Mouse (Mus musculus) heart, postnatal 10 days (tissue): ENCODE results near the gene Ccdc158. TPM values are rescaled to one million over a fixed set of nuclear protein-coding genes. Genes with fewer than 3 reads are reported as not detected.

Experiments used
- DNase-seq, 2 experiments: peaks; one replicate each; pipeline ENCODE4 v3.0.0; 2021
- intact Hi-C: fragments of 180-260 bp; cut with DNase I; formaldehyde crosslinking; loops from one replicate; pipeline ENCODE4 v1.15.1; 2025
- total RNA-seq, 2 experiments: library from RNA; stranded (reverse); gene quantifications; 2 replicates each; pipeline ENCODE4 v1.2.3; 2021

Gene Ccdc158
- total RNA-seq = under 1 TPM in 1 of 2 experiments, not detected in 1; 0.10 TPM

- intact Hi-C loops = no loop called here
Measured at GRCm38 (mm10) chr5:92674859-92675573, at the start of gene Ccdc158. Gene Ccdc158 (minus strand): TSS chr5:92675271.

DNA sequence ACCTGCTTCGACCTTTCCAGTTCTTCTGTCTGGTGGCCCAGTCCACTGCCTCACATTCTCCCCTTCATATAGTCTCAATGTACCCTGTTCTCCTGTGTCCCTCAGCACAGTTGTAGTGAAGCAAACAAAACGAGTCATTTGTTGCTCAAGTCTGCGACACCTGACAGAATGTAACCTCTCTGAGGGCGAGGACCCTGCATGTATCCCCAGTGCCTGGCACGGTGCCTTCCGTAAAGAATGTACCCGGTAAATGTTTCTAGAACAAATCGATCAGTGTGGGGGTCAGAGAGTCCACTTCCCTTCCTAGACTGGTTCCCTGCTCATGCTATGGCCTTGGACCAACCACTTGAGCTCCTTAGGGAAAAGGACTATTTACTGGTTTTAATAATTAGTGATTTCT lies 46.5 kb upstream of the Ccdc158 start:
- intact Hi-C loops = loop anchor here (2.0 to 10.0 kb wide), 2 partner anchors 19 to 603 kb away; no protein-coding TSS in a partner anchor
- DNase-seq = no peak

More at GRCm38 (mm10) chr5:92674859-92675573, at the start of gene Ccdc158:
- peak; percentile 32 to 56 for DNase-seq

- intact Hi-C loops = no loop called here
- no peak for DNase-seq
Measured at GRCm38 (mm10) chr5:92718856-92719255, 43.8 kb upstream of the Ccdc158 start.

- intact Hi-C loops = no loop called here
- DNase-seq = no peak
Measured at GRCm38 (mm10) chr5:92717666-92718360, 42.7 kb upstream of the Ccdc158 start.

- no peak for DNase-seq
- intact Hi-C loops = no loop called here
Measured at GRCm38 (mm10) chr5:92715890-92716289, 40.8 kb upstream of the Ccdc158 start.

DNA sequence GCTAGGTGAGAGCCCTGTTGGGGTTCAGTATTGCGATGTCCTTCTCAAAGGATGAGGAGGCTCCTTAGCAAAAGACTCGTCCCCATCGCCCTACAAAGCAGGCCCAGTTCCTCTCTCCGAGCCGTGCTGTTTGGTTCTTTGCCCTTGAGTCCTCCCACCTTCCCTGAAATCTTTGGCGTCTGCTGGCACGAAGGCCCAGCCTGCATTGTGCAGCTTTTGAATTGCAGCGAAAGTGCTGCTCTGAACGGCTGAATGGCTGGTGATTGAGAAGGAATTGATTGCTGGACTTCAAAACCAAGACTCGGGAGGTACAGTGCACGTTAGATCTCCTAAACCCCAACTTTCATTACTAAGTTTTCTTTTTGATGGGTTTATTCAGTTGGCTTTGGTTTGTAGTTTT lies 40.2 kb upstream of the Ccdc158 start:
- intact Hi-C loops = no loop called here
- no peak for DNase-seq

DNA sequence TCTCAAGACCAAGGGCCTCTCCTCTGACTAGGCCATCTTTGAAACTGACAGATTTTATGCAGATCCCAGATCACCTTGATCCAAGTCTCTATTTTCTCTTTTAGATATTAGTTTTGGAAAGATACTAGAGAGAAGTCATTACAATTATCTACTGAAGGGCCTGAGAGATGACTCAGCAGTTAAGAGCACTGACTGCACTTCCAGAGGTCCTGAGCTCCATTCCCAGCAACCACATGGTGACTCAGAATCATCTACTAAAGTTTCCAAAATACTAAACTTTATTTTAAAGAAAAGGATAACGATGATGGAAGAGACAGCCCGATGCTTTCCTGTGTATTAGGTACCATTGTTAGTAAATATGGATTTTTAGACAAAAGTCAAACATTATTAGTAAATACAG lies 39.8 kb upstream of the Ccdc158 start:
- intact Hi-C loops = no loop called here
- DNase-seq = no peak

DNA sequence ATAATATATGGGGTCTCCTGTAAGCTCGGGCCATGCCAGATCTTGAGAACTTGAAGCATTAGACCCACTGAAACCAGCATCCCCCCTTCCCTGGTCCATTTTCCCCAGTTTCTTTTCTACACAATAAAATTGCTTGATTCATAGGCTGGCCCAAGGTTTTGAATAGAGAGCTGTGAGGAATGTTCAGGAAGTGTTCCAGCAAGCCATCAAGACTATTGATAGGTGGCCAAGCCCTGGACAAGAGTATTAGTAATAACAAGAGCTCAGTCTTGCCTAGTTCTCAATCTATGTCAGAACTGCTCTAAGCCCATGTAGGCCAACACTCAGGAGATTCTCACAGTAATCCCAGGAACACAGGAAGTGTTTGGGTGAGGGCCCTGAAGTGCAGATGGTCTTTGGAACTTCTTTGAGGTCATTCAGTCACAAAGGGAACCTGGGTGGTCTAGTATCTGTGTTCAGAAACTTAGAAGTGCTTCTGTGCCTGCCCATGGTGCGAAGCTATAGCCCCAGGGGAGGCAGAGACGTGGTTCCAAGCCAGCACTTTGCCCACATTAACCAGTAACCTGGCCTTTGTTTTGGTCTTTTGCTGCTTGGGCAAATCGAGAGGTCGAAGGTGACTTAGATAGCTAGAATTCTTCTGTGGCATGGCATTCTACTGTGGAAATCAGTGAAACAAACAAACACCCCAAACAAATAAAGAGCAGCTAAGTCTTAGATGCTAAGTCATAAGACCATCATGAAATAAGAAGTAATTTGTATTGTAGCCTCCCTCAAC lies 37.7 kb upstream of the Ccdc158 start:
- intact Hi-C loops = no loop called here
- DNase-seq = no peak

GRCm38 (mm10) chr5:92711666-92712290 lies 36.7 kb upstream of the Ccdc158 start:
- no peak for DNase-seq

GRCm38 (mm10) chr5:92710779-92711178 lies 35.7 kb upstream of the Ccdc158 start:
- intact Hi-C loops = no loop called here
- no peak for DNase-seq

More at GRCm38 (mm10) chr5:92711666-92712290, 36.7 kb upstream of the Ccdc158 start:
- intact Hi-C loops = no loop called here

- DNase-seq = peak in 1 of 2 experiments; percentile 14
- intact Hi-C loops = no loop called here
Measured at GRCm38 (mm10) chr5:92707921-92708491, 32.9 kb upstream of the Ccdc158 start.

DNA sequence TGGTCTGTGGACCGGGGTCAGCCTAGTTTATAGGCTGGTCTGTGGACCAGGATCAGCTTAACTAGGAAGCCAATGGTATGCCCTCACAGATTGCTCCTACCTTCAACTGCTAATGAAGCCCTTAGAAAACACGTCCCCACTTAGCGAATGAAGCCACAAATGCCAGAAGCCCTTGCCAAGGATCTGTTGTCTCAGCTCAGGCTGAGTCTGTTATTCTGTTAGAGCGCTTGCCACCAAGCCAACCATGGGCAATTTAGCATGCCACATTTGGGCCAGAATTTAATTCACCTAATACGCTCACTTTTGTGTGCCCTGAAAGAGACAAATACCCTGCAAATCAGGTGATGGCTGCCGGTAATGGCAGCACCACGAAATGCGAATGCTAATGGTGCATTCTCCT lies 28.6 kb upstream of the Ccdc158 start:
- DNase-seq = no peak
- intact Hi-C loops = loop anchor here (2.0 kb wide), 1 partner anchor 17 kb away; no protein-coding TSS in a partner anchor

DNA sequence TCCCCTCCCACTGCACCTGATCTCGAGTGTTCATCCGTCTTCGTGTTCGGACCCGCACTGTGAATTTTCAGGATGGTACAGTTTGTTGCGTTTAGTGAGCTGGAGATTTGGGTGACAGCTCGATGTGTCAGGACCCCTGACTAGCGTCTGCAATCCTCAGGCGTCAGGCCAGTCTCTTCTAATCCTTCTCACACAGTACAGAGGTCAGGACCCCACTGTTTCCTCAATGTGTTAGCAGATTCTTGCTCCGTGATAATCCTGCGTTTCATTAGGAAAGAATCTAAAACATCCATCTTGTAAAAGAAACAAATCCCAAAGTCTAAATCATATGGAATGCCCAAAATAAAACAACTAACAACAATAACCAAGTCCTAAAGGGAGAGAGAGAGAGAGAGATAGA lies 26.7 kb upstream of the Ccdc158 start:
- intact Hi-C loops = loop anchor here (2.0 kb wide), 1 partner anchor 19 kb away; no protein-coding TSS in a partner anchor
- no peak for DNase-seq

DNA sequence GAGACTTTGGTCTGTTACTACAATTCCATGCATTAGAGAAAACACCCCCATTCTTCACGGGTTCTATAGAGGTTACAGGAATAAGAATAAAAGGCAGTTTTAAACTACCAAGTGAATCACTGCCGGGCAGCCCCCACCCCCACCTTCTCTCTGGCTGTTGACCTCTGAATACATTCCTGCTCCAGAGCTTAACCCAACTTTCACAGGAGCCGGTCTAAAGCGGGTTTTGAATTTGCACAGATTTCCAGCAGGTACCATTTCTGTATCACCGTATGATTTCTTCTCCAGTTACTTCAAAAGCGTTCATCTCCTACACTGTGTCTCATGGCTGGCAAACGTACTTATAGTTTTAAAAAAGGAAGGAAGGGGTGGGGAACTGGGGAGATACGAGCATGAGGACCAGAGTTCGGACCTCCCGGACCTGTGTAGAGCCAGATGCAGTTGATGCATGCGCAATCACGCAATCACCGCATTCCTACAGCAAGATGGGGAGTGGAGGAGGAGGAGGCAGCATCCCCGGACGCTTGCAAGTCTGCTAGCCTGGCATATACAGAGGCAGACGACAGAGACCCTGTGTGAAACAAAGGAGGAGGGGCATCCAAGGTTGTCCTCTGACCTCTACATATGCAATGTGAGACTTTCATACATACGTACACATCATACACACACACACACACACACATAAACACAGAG lies 23.9 kb upstream of the Ccdc158 start:
- no peak for DNase-seq
- intact Hi-C loops = no loop called here

GRCm38 (mm10) chr5:92698131-92698836 lies 23.2 kb upstream of the Ccdc158 start:
- peak in 1 of 2 experiments; percentile 7 for DNase-seq
- intact Hi-C loops = no loop called here

DNA sequence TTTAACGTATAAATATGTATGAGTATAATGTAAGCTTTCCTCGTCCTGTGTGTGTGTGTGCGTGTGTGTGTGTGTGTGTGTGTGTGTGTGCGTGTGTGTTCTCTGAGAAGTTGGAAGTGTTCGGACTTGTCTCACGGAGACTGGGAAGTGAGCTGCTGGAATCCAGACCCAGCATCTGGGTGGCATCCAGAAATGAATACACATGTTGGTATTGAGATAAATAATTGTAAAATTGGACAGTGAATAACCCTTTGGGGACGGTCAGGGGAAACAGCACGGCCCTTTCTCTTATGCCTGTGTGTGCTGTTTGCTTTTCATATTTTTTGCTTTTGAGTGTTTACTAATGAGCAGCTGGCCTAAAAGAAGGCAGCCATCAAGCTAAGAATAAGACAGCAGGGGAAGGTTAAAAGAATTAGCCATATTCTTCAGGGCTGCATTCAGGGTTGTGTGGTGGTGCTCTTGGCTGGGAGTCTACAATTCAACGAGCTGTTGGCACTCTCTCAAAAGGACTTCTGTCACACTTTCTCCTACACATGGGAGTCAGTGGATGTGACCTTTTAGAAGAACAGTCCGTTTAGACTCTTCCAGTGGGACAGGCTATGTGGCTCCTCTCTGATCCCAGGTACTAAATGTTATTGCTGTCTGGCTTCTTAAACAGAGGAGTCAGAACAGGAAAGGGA lies 19.4 kb upstream of the Ccdc158 start:
- DNase-seq = peak; percentile 16 to 40
- intact Hi-C loops = no loop called here

- intact Hi-C loops = no loop called here
- DNase-seq = no peak
Measured at GRCm38 (mm10) chr5:92693744-92694143, 18.7 kb upstream of the Ccdc158 start.

GRCm38 (mm10) chr5:92692206-92693007 lies 17.3 kb upstream of the Ccdc158 start:
- intact Hi-C loops = no loop called here
- peak in 1 of 2 experiments; percentile 13 for DNase-seq
